Mouse (Mus musculus): Measurements from ENCODE around the gene Nfkbid.

DNA sequence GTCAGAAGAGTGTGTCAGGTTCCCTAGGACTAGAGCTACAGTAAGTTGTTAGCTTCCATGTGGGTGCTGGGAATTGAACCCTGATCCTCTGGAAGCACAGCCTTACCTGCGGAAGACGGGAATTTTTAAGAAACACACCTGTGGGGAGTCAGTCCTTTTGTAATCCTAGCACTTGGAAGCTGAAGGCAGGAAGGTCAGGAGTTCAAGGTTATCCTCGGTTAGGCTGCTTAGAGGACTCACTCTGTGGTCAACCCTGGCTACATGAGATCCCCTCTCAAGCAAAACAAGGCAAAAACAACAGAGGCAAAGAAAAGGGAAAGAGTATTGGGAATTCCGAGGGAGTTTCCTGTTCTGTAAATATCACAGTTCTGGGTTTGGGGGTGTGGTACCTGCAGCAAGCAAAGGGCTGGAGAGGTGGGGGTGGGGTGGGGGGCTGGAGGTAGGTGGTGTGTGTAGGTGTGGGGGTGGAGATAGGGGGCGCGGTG, 43.3 kb downstream of the Nfkbid start:
- TF ChIP-seq EP300 (optimal IDR thresholded peaks at IDR 0.05): no peak
- no peak for TF ChIP-seq CTCF (IDR thresholded peaks at IDR 0.05; ENCODE audit: low read depth)
